Mouse (Mus musculus) kidney, embryonic 16.5 days (tissue): ENCODE data around the gene Samd4. TPM values are rescaled to one million over a fixed set of nuclear protein-coding genes. Genes with fewer than 3 reads are reported as not detected.

Source experiments
- ATAC-seq: fragments of 200-750 bp; cut with Nextera tagmentation; 2 replicates; pipeline ENCODE4 v1.8.0; 2017; ENCODE audit warnings: moderate TSS enrichment; ENCODE audit not compliant: low FRiP score, low TSS enrichment
- H3K27ac ChIP-seq: fragments of 300-500 bp; sonication (generic); 2 replicates; pipeline ENCODE4 v1.5.1; 2014; ENCODE audit warnings: low read length
- H3K27me3 ChIP-seq: fragments of 300-500 bp; sonication (generic); 2 replicates; pipeline ENCODE4 v1.6.1; 2014; ENCODE audit warnings: low read length, control low read depth, mixed read lengths; ENCODE audit not compliant: insufficient read depth
- H3K36me3 ChIP-seq: fragments of 300-500 bp; sonication (generic); 2 replicates; pipeline ENCODE4 v1.6.1; 2014; ENCODE audit warnings: low read length, control low read depth, mixed read lengths; ENCODE audit not compliant: insufficient read depth
- H3K4me1 ChIP-seq: fragments of 300-500 bp; sonication (generic); 2 replicates; pipeline ENCODE4 v1.6.1; 2014; ENCODE audit warnings: low read length, control low read depth, mixed read lengths; ENCODE audit not compliant: insufficient read depth
- H3K4me2 ChIP-seq: fragments of 300-500 bp; sonication (generic); replicated peaks from 2 replicates; pipeline ENCODE4 v1.6.1; 2014; ENCODE audit warnings: low read depth, low read length
- H3K4me3 ChIP-seq: fragments of 300-500 bp; sonication (generic); 2 replicates; pipeline ENCODE4 v1.5.1; 2014; ENCODE audit warnings: mild to moderate bottlenecking, low read length
- H3K9ac ChIP-seq: fragments of 300-500 bp; sonication (generic); replicated peaks from 2 replicates; pipeline ENCODE4 v1.6.1; 2014; ENCODE audit warnings: low read length
- H3K9me3 ChIP-seq: fragments of 300-500 bp; sonication (generic); 2 replicates; pipeline ENCODE4 v1.6.1; 2016; ENCODE audit warnings: low read length, control low read depth
- WGBS: fragments of 180-500 bp; shearing (Covaris S2); extraction: QIAGEN DNeasy Blood & Tissue Kit; methylation state at CpG from one replicate; pipeline ENCODE4 v1.1.7; 2014; 5-methylcytosine and 5-hydroxymethylcytosine counted together
- microRNA-seq: library from miRNA; unstranded; fragments of <30 nt; microRNA quantifications from one replicate; pipeline ENCODE4, GENCODE M21; 2016
- polyA plus RNA-seq: library from polyadenylated mRNA; unstranded; fragments of >200 nt; fragmentation: Nextera tagmentation; extraction: Ambion mirVana; gene quantifications from 2 replicates; pipeline ENCODE4 v1.2.1, GENCODE M21; 2015

Gene Samd4
- polyA plus RNA-seq, 1 experiment from 2014 or later, result 4.6 TPM

- Histone ChIP-seq H3K4me3 (no peak overlapping the region), H3K4me1 (no peaks in the 10 kb centered on the region), H3K27me3 (no peaks in the 10 kb centered on the region), H3K9ac (no peak overlapping the region), H3K4me2 (no peak overlapping the region), H3K36me3 (no peaks in the 10 kb centered on the region), H3K27ac (no peak overlapping the region), H3K9me3 (no peaks in the 10 kb centered on the region)
- ATAC-seq, result no peak
- 65% methylated on average over 10 of the region's 10 CpGs for WGBS
These were observed 251.3 kb downstream of the Samd4 start for GRCm38 (mm10) chr14:47133948-47134347.

GRCm38 (mm10) chr14:47136637-47137036 is 254.0 kb downstream of the Samd4 start:
- Histone ChIP-seq H3K27ac (no peak overlapping the region), H3K4me3 (no peak overlapping the region), H3K27me3 (no peaks in the 10 kb centered on the region), H3K4me2 (no peak overlapping the region), H3K9me3 (no peaks in the 10 kb centered on the region), H3K36me3 (no peaks in the 10 kb centered on the region), H3K4me1 (no peaks in the 10 kb centered on the region), H3K9ac (no peak overlapping the region)
- 68% methylated on average over 5 of the region's 5 CpGs for WGBS
- peak; percentile 42; the same call in 1 of the 2 replicates for ATAC-seq

GRCm38 (mm10) chr14:47138853-47139252 is 256.2 kb downstream of the Samd4 start:
- Histone ChIP-seq H3K36me3 (no peaks in the 10 kb centered on the region), H3K27me3 (no peaks in the 10 kb centered on the region), H3K9ac (no peak overlapping the region), H3K4me1 (no peaks in the 10 kb centered on the region), H3K9me3 (no peaks in the 10 kb centered on the region), H3K4me3 (no peak overlapping the region), H3K27ac (no peak overlapping the region), H3K4me2 (no peak overlapping the region)
- 78% methylated on average over 3 of the region's 3 CpGs for WGBS
- no peak for ATAC-seq

- no peak for ATAC-seq
- H3K9me3 ChIP-seq, result no peaks in the 10 kb centered on the region
- no peak overlapping the region for H3K4me3 ChIP-seq
- H3K4me1 ChIP-seq, result no peaks in the 10 kb centered on the region
- no peaks in the 10 kb centered on the region for H3K27me3 ChIP-seq
- H3K36me3 ChIP-seq, result no peaks in the 10 kb centered on the region
- 96% methylated on average over 5 of the region's 5 CpGs for WGBS
- H3K9ac ChIP-seq, result no peak overlapping the region
- no peak overlapping the region for H3K27ac ChIP-seq
- H3K4me2 ChIP-seq, result no peak overlapping the region
These were observed 261.7 kb downstream of the Samd4 start for GRCm38 (mm10) chr14:47144326-47144725.

GRCm38 (mm10) chr14:47151306-47151705 is 268.7 kb downstream of the Samd4 start:
- Histone ChIP-seq H3K36me3 (no peaks in the 10 kb centered on the region), H3K27ac (no peak overlapping the region), H3K27me3 (no peaks in the 10 kb centered on the region), H3K4me3 (no peak overlapping the region), H3K9ac (no peak overlapping the region), H3K9me3 (no peaks in the 10 kb centered on the region), H3K4me1 (no peaks in the 10 kb centered on the region), H3K4me2 (no peak overlapping the region)
- 85% methylated on average over 6 of the region's 6 CpGs for WGBS
- no peak for ATAC-seq

- H3K27ac ChIP-seq, result no peak overlapping the region
- 94% methylated on average over 3 of the region's 3 CpGs for WGBS
- H3K4me1 ChIP-seq, result no peaks in the 10 kb centered on the region
These were observed 271.6 kb downstream of the Samd4 start for GRCm38 (mm10) chr14:47154303-47154702.

More at GRCm38 (mm10) chr14:47154303-47154702, 271.6 kb downstream of the Samd4 start:
- H3K27me3 ChIP-seq, result no peaks in the 10 kb centered on the region
- H3K4me2 ChIP-seq, result no peak overlapping the region
- H3K4me3 ChIP-seq, result no peak overlapping the region
- H3K9ac ChIP-seq, result no peak overlapping the region
- no peaks in the 10 kb centered on the region for H3K9me3 ChIP-seq
- no peak for ATAC-seq
- H3K36me3 ChIP-seq, result no peaks in the 10 kb centered on the region

Small RNA genes within 50 kb of the gene (microRNA-seq; reads per million reads assigned to microRNA genes)
- gene Mir378c, result 13.8 reads per million, percentile 34 among the genes with 10 or more reads in this experiment

Other genes with a start within 250 kb of the Samd4 start
- 42.0 and 43.2 TPM in 2 replicates for gene Cdkn3, start 122.3 kb upstream of the Samd4 start, polyA plus RNA-seq
- 178 and 184 TPM in 2 replicates for gene Cnih1, start 94.4 kb upstream of the Samd4 start, polyA plus RNA-seq
- 76.1 and 79.4 TPM in 2 replicates for gene Gmfb, start 60.6 kb upstream of the Samd4 start, polyA plus RNA-seq
- 27.4 and 32.0 TPM in 2 replicates for gene Cgrrf1, start 50.7 kb upstream of the Samd4 start, polyA plus RNA-seq